Mouse (Mus musculus): Measurements from ENCODE around the gene Atp5j2. TPM values are rescaled to one million over a fixed set of nuclear protein-coding genes. Genes with fewer than 3 reads are reported as not detected.
"Not testable (repeated sequence)": the region's sequence is repeated elsewhere in the genome, so short reads cannot be mapped to it uniquely, and the experiment has no call there.

The Atp5j2 gene
- total RNA-seq (2017): 71.6 and 81.6 TPM in 2 replicates

- no peak for ATAC-seq (ENCODE audit: extremely low read depth, insufficient number of reproducible peaks, low FRiP score, poor library complexity, severe bottlenecking)
Measured at GRCm38 (mm10) chr5:145191962-145192361, at the start of gene Atp5j2. Gene Atp5j2 (minus strand): TSS chr5:145192062.

GRCm38 (mm10) chr5:145234636-145235035 lies 42.8 kb upstream of the Atp5j2 start:
- ATAC-seq (ENCODE audit: extremely low read depth, insufficient number of reproducible peaks, low FRiP score, poor library complexity, severe bottlenecking): no peak; the same call in 1 of the 2 replicates

- ATAC-seq (ENCODE audit: extremely low read depth, insufficient number of reproducible peaks, low FRiP score, poor library complexity, severe bottlenecking): no peak
Measured at GRCm38 (mm10) chr5:145231893-145232411, 40.1 kb upstream of the Atp5j2 start.

- peak; percentile 97 for ATAC-seq (ENCODE audit: extremely low read depth, insufficient number of reproducible peaks, low FRiP score, poor library complexity, severe bottlenecking)
Measured at GRCm38 (mm10) chr5:145231367-145231871, 39.6 kb upstream of the Atp5j2 start, which contains the start of gene Zfp655. Gene Zfp655 (plus strand): TSS chr5:145231715.

GRCm38 (mm10) chr5:145230641-145231040 lies 38.8 kb upstream of the Atp5j2 start:
- no peak for ATAC-seq (ENCODE audit: extremely low read depth, insufficient number of reproducible peaks, low FRiP score, poor library complexity, severe bottlenecking)

GRCm38 (mm10) chr5:145229283-145229682 lies 37.4 kb upstream of the Atp5j2 start:
- ATAC-seq (ENCODE audit: extremely low read depth, insufficient number of reproducible peaks, low FRiP score, poor library complexity, severe bottlenecking): not testable (repeated sequence)

- no peak for ATAC-seq (ENCODE audit: extremely low read depth, insufficient number of reproducible peaks, low FRiP score, poor library complexity, severe bottlenecking)
Measured at GRCm38 (mm10) chr5:145226453-145226852, 34.6 kb upstream of the Atp5j2 start.

- ATAC-seq (ENCODE audit: extremely low read depth, insufficient number of reproducible peaks, low FRiP score, poor library complexity, severe bottlenecking): no peak
Measured at GRCm38 (mm10) chr5:145223395-145223794, 31.5 kb upstream of the Atp5j2 start.

- no peak for ATAC-seq (ENCODE audit: extremely low read depth, insufficient number of reproducible peaks, low FRiP score, poor library complexity, severe bottlenecking)
Measured at GRCm38 (mm10) chr5:145222840-145223239, 31.0 kb upstream of the Atp5j2 start.

- no peak for ATAC-seq (ENCODE audit: extremely low read depth, insufficient number of reproducible peaks, low FRiP score, poor library complexity, severe bottlenecking)
Measured at GRCm38 (mm10) chr5:145219981-145220380, 28.1 kb upstream of the Atp5j2 start.

- ATAC-seq (ENCODE audit: extremely low read depth, insufficient number of reproducible peaks, low FRiP score, poor library complexity, severe bottlenecking): no peak
Measured at GRCm38 (mm10) chr5:145218671-145219070, 26.8 kb upstream of the Atp5j2 start.

GRCm38 (mm10) chr5:145218206-145218605 lies 26.3 kb upstream of the Atp5j2 start:
- ATAC-seq (ENCODE audit: extremely low read depth, insufficient number of reproducible peaks, low FRiP score, poor library complexity, severe bottlenecking): no peak

GRCm38 (mm10) chr5:145217746-145218145 lies 25.9 kb upstream of the Atp5j2 start:
- ATAC-seq (ENCODE audit: extremely low read depth, insufficient number of reproducible peaks, low FRiP score, poor library complexity, severe bottlenecking): no peak

GRCm38 (mm10) chr5:145214679-145215078 lies 22.8 kb upstream of the Atp5j2 start:
- ATAC-seq (ENCODE audit: extremely low read depth, insufficient number of reproducible peaks, low FRiP score, poor library complexity, severe bottlenecking): no peak

GRCm38 (mm10) chr5:145213505-145213904 lies 21.6 kb upstream of the Atp5j2 start:
- no peak for ATAC-seq (ENCODE audit: extremely low read depth, insufficient number of reproducible peaks, low FRiP score, poor library complexity, severe bottlenecking)

GRCm38 (mm10) chr5:145212216-145212615 lies 20.4 kb upstream of the Atp5j2 start:
- ATAC-seq (ENCODE audit: extremely low read depth, insufficient number of reproducible peaks, low FRiP score, poor library complexity, severe bottlenecking): no peak

- no peak for ATAC-seq (ENCODE audit: extremely low read depth, insufficient number of reproducible peaks, low FRiP score, poor library complexity, severe bottlenecking)
Measured at GRCm38 (mm10) chr5:145211340-145211739, 19.5 kb upstream of the Atp5j2 start.

- not testable (repeated sequence) for ATAC-seq (ENCODE audit: extremely low read depth, insufficient number of reproducible peaks, low FRiP score, poor library complexity, severe bottlenecking)
Measured at GRCm38 (mm10) chr5:145208391-145208790, 16.5 kb upstream of the Atp5j2 start.

GRCm38 (mm10) chr5:145207954-145208353 lies 16.1 kb upstream of the Atp5j2 start:
- ATAC-seq (ENCODE audit: extremely low read depth, insufficient number of reproducible peaks, low FRiP score, poor library complexity, severe bottlenecking): no peak

- no peak for ATAC-seq (ENCODE audit: extremely low read depth, insufficient number of reproducible peaks, low FRiP score, poor library complexity, severe bottlenecking)
Measured at GRCm38 (mm10) chr5:145207385-145207784, 15.5 kb upstream of the Atp5j2 start.

- ATAC-seq (ENCODE audit: extremely low read depth, insufficient number of reproducible peaks, low FRiP score, poor library complexity, severe bottlenecking): no peak
Measured at GRCm38 (mm10) chr5:145205041-145205440, 13.2 kb upstream of the Atp5j2 start.

Measured in neutrophil, adult 5-6 weeks (primary cell).